Mouse (Mus musculus) midbrain, postnatal 0 days (tissue): ENCODE results near the gene Lmtk3. TPM values are rescaled to one million over a fixed set of nuclear protein-coding genes. Genes with fewer than 3 reads are reported as not detected.

Source experiments
- ATAC-seq: fragments of 200-750 bp; cut with Nextera tagmentation; 2 replicates; pipeline ENCODE4 v1.8.0; 2017; ENCODE audit warnings: moderate number of reproducible peaks, mild to moderate bottlenecking, moderate TSS enrichment, moderate library complexity; ENCODE audit not compliant: low FRiP score
- DNase-seq: peaks from one replicate; pipeline ENCODE4 v3.0.0-alpha.2; 2015; ENCODE audit warnings: low spot score
- H3K27ac ChIP-seq: fragments of 300-500 bp; sonication (generic); 2 replicates; pipeline ENCODE4 v1.5.1; 2014; ENCODE audit warnings: low read depth, mild to moderate bottlenecking, low read length, mixed read lengths
- H3K27me3 ChIP-seq: fragments of 300-500 bp; sonication (generic); 2 replicates; pipeline ENCODE4 v1.6.1; 2014; ENCODE audit warnings: low read length, control low read depth, mixed read lengths; ENCODE audit not compliant: insufficient read depth
- H3K36me3 ChIP-seq: fragments of 300-500 bp; sonication (generic); 2 replicates; pipeline ENCODE4 v1.6.1; 2014; ENCODE audit warnings: low read length, control low read depth, mixed read lengths; ENCODE audit not compliant: insufficient read depth
- H3K4me1 ChIP-seq: fragments of 300-500 bp; sonication (generic); 2 replicates; pipeline ENCODE4 v1.6.1; 2014; ENCODE audit warnings: mild to moderate bottlenecking, control low read depth, antibody characterized with exemption, low read length, mixed read lengths; ENCODE audit not compliant: insufficient read depth
- H3K4me2 ChIP-seq: fragments of 300-500 bp; sonication (generic); 2 replicates; pipeline ENCODE4 v1.6.1; 2014; ENCODE audit warnings: low read depth, mild to moderate bottlenecking, low read length, mixed read lengths; ENCODE audit not compliant: poor library complexity, severe bottlenecking
- H3K4me3 ChIP-seq: fragments of 300-500 bp; sonication (generic); 2 replicates; pipeline ENCODE4 v1.5.1; 2014; ENCODE audit warnings: low read depth, mild to moderate bottlenecking, low read length, moderate library complexity
- H3K9ac ChIP-seq: fragments of 300-500 bp; sonication (generic); replicated peaks from 2 replicates; pipeline ENCODE4 v1.6.1; 2014; ENCODE audit warnings: mild to moderate bottlenecking, low read length, moderate library complexity, mixed read lengths; ENCODE audit not compliant: poor library complexity, severe bottlenecking
- H3K9me3 ChIP-seq: fragments of 300-500 bp; sonication (generic); 2 replicates; pipeline ENCODE4 v1.6.1; 2016; ENCODE audit warnings: low read length, control low read depth
- CTCF ChIP-seq: IDR thresholded peaks from 2 replicates; pipeline ENCODE4 v1.5.1; 2016; ENCODE audit warnings: antibody characterized with exemption, mild to moderate bottlenecking
- WGBS: fragments of 180-500 bp; shearing (Covaris S2); extraction: QIAGEN DNeasy Blood & Tissue Kit; methylation state at CpG from one replicate; pipeline ENCODE4 v1.1.7; 2014; 5-methylcytosine and 5-hydroxymethylcytosine counted together
- polyA plus RNA-seq: library from polyadenylated mRNA; unstranded; fragments of >200 nt; fragmentation: Nextera tagmentation; extraction: Ambion mirVana; gene quantifications from 2 replicates; pipeline ENCODE4 v1.2.1, GENCODE M21; 2015
- total RNA-seq: library from RNA; depleted of rRNA; stranded (reverse); fragments of >200 nt; gene quantifications from 2 replicates; pipeline ENCODE4 v1.2.3, GENCODE M21; 2014

The Lmtk3 gene
- total and polyA plus RNA-seq, 2 experiments from 2014 or later, result 19.1 to 170 TPM

GRCm38 (mm10) chr7:45813787-45814779 is 30.5 kb downstream of the Lmtk3 start, which contains the start of gene Cyth2:
TSS of gene Cyth2 (minus strand) at chr7:45814581.
- Histone ChIP-seq H3K27ac (peak within 1 kb of the TSS; percentile 98), H3K9me3 (no peaks in the 10 kb centered on the region), H3K9ac (peak within 1 kb of the TSS; percentile 100), H3K4me2 (peak within 1 kb of the TSS; percentile 77), H3K27me3 (no peaks in the 10 kb centered on the region), H3K4me1 (peaks cover 13% of the 10 kb centered on the region), H3K36me3 (peaks cover 35% of the 10 kb centered on the region), H3K4me3 (peak within 1 kb of the TSS; percentile 92)
- under 1% methylated on average over 59 of the region's 92 CpGs for WGBS
- peak; percentile 100 for DNase-seq
- ATAC-seq, result peak; percentile 98
- peak; percentile 29; the same call in 1 of the 2 replicates for TF ChIP-seq CTCF

GRCm38 (mm10) chr7:45814841-45815240 is 31.3 kb downstream of the Lmtk3 start:
- H3K4me1 ChIP-seq, result peaks cover 13% of the 10 kb centered on the region
- H3K4me2 ChIP-seq, result peak overlapping the region; percentile 50
- H3K9ac ChIP-seq, result no peak overlapping the region
- no peaks in the 10 kb centered on the region for H3K9me3 ChIP-seq
- H3K4me3 ChIP-seq, result peak overlapping the region; percentile 31
- ATAC-seq, result no peak
- peaks cover 28% of the 10 kb centered on the region for H3K36me3 ChIP-seq
- H3K27ac ChIP-seq, result peak overlapping the region; percentile 64
- no peak for TF ChIP-seq CTCF
- no peak for DNase-seq
- WGBS, result 2% methylated on average over 5 of the region's 5 CpGs
- no peaks in the 10 kb centered on the region for H3K27me3 ChIP-seq

GRCm38 (mm10) chr7:45815323-45815983 is 31.9 kb downstream of the Lmtk3 start:
- H3K27ac ChIP-seq, result peak overlapping the region; percentile 64
- H3K4me2 ChIP-seq, result peak overlapping the region; percentile 50
- no peaks in the 10 kb centered on the region for H3K9me3 ChIP-seq
- no peak overlapping the region for H3K4me3 ChIP-seq
- peaks cover 13% of the 10 kb centered on the region for H3K4me1 ChIP-seq
- no peak overlapping the region for H3K9ac ChIP-seq
- DNase-seq (peak; percentile 40), ATAC-seq (no peak)
- H3K27me3 ChIP-seq, result no peaks in the 10 kb centered on the region
- peaks cover 22% of the 10 kb centered on the region for H3K36me3 ChIP-seq
- 20% methylated on average over 10 of the region's 10 CpGs for WGBS
- TF ChIP-seq CTCF, result no peak

GRCm38 (mm10) chr7:45815984-45816351 is 32.4 kb downstream of the Lmtk3 start:
- ATAC-seq (no peak), DNase-seq (no peak)
- Histone ChIP-seq H3K4me1 (peaks cover 13% of the 10 kb centered on the region), H3K4me2 (no peak overlapping the region), H3K36me3 (peaks cover 16% of the 10 kb centered on the region), H3K27me3 (no peaks in the 10 kb centered on the region), H3K27ac (peak overlapping the region; percentile 64; the same call in 1 of the 2 replicates), H3K4me3 (no peak overlapping the region), H3K9ac (no peak overlapping the region), H3K9me3 (no peaks in the 10 kb centered on the region)
- WGBS, result 27% methylated on average over 2 of the region's 2 CpGs
- no peak for TF ChIP-seq CTCF

- H3K27ac ChIP-seq, result no peak overlapping the region
- no peak overlapping the region for H3K4me3 ChIP-seq
- H3K27me3 ChIP-seq, result no peaks in the 10 kb centered on the region
- no peak overlapping the region for H3K9ac ChIP-seq
- no peak overlapping the region for H3K4me2 ChIP-seq
- peaks cover 7% of the 10 kb centered on the region for H3K4me1 ChIP-seq
- ATAC-seq, result no peak
- DNase-seq, result no peak
- no peak for TF ChIP-seq CTCF
- no peaks in the 10 kb centered on the region for H3K9me3 ChIP-seq
- peaks cover 12% of the 10 kb centered on the region for H3K36me3 ChIP-seq
- 15% methylated on average over 25 of the region's 25 CpGs for WGBS
These were observed 36.3 kb downstream of the Lmtk3 start for GRCm38 (mm10) chr7:45819843-45820242.
